Mouse (Mus musculus): Measurements from ENCODE around the gene Ttll1. TPM values are rescaled to one million over a fixed set of nuclear protein-coding genes. Genes with fewer than 3 reads are reported as not detected.

The Ttll1 gene
- polyA plus RNA-seq, 1 experiment from 2014 or later: 13.8 TPM

DNA sequence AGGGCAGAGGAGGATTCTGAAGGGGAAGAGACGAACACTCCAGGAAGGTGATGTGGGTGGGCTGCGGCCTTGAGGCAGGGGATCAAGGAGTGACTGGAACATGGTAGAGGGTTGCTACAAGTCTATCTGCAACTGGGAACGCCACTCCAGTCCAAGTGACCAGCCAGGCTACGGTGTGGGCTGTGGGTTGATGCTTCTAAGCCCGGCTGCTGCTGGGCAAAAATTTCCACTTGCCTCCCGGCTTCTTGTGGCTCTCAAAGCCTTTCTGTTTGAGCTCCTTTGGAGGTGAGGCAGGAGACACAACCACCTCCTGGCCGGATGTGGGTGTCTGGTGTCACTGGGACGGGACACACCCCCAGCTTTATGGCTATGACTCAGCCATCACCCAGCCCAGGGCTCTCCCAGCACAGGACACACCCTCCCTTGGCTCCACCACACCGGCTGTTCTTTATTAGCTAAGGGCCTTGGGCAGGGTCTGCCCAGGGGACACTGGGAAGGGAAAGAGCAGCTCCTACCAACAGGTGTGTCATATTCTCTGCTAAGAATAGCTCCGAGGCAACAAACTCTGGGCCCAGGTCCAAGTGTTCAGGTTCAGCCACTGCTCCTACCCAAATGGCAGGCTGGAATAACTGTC is 36.7 kb downstream of the Ttll1 start:
- 45% methylated on average over 10 of the region's 10 CpGs for WGBS
- H3K4me2 ChIP-seq (replicated peaks; ENCODE audit: low read depth, low read length): no peak overlapping the region

DNA sequence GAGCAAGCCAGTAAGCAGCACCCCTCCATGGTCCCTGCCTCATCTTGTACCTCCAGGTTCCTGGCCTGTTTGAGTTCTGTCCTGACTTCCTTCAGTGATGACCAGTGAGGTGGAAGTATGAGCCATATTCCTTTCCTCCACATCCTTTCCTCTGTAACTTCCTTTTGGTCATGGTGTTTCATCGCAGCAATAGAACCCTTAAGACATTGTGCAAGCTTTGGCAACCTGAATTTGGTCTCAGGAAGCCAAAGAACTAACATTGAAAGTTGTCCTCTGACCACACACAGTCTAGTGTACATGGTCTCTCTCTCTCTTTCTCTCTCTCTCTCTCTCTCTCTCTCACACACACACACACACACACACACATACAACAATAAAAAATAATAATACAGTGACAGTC is 37.4 kb downstream of the Ttll1 start:
- Histone ChIP-seq H3K4me2 (replicated peaks; ENCODE audit: low read depth, low read length) (no peak overlapping the region), H3K4me1 (ENCODE audit: insufficient read depth, low read depth, low read length) (no peaks in the 10 kb centered on the region), H3K9me3 (ENCODE audit: low read length) (no peaks in the 10 kb centered on the region), H3K36me3 (ENCODE audit: insufficient read depth, low read length) (no peaks in the 10 kb centered on the region), H3K9ac (replicated peaks; ENCODE audit: low read depth) (no peak overlapping the region), H3K27ac (ENCODE audit: low read length) (no peak overlapping the region), H3K4me3 (ENCODE audit: low read depth, low read length) (no peak overlapping the region), H3K27me3 (replicated peaks; ENCODE audit: insufficient read depth, low read length) (no peaks in the 10 kb centered on the region)
- ATAC-seq (no peak), DNase-seq (ENCODE audit: low spot score) (no peak)
- WGBS: 61% methylated on average over 1 of the region's 1 CpGs
- TF ChIP-seq CTCF (IDR thresholded peaks at IDR 0.05) (no peak), EP300 (IDR thresholded peaks at IDR 0.05) (no peak)

More for the DNA sequence above, 36.7 kb downstream of the Ttll1 start:
- peak; percentile 90 for ATAC-seq
- no peak overlapping the region for H3K4me3 ChIP-seq (ENCODE audit: low read depth, low read length)
- H3K27ac ChIP-seq (ENCODE audit: low read length): 0 out of 2 replicates have a peak overlapping the region, but pooled peaks have one; percentile 34
- H3K9ac ChIP-seq (replicated peaks; ENCODE audit: low read depth): no peak overlapping the region
- peak; percentile 42; the same call in 1 of the 2 replicates for TF ChIP-seq EP300 (IDR thresholded peaks at IDR 0.05)
- TF ChIP-seq CTCF (IDR thresholded peaks at IDR 0.05): no peak
- no peaks in the 10 kb centered on the region for H3K9me3 ChIP-seq (ENCODE audit: low read length)
- no peaks in the 10 kb centered on the region for H3K36me3 ChIP-seq (ENCODE audit: insufficient read depth, low read length)
- DNase-seq (ENCODE audit: low spot score): peak; percentile 90
- no peaks in the 10 kb centered on the region for H3K27me3 ChIP-seq (replicated peaks; ENCODE audit: insufficient read depth, low read length)
- no peaks in the 10 kb centered on the region for H3K4me1 ChIP-seq (ENCODE audit: insufficient read depth, low read depth, low read length)

DNA sequence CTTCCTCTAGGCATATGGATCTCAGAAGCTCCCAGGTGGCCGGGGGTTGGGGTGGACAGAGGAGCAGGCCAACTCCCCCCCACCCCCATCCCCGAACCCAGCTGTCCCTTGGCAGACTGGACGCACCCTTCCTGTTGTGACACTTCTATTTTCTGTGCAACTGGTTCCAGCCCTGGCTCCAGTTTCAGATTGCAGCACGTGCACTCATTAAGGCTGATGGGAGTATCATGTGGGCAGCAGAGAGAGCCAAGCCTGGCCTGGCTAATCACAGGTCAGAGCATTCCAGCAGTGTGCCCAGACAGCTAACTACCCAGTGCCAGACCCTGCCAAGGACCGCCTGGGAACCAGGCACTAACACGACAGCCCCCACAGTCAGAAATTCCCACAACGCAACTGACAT is 39.2 kb downstream of the Ttll1 start:
- H3K9ac ChIP-seq (replicated peaks; ENCODE audit: low read depth): no peak overlapping the region
- TF ChIP-seq EP300 (IDR thresholded peaks at IDR 0.05) (no peak), CTCF (IDR thresholded peaks at IDR 0.05) (no peak)
- no peaks in the 10 kb centered on the region for H3K36me3 ChIP-seq (ENCODE audit: insufficient read depth, low read length)
- no peak overlapping the region for H3K27ac ChIP-seq (ENCODE audit: low read length)
- no peaks in the 10 kb centered on the region for H3K9me3 ChIP-seq (ENCODE audit: low read length)
- no peaks in the 10 kb centered on the region for H3K27me3 ChIP-seq (replicated peaks; ENCODE audit: insufficient read depth, low read length)
- no peaks in the 10 kb centered on the region for H3K4me1 ChIP-seq (ENCODE audit: insufficient read depth, low read depth, low read length)
- WGBS: 61% methylated on average over 7 of the region's 7 CpGs
- no peak overlapping the region for H3K4me3 ChIP-seq (ENCODE audit: low read depth, low read length)
- no peak overlapping the region for H3K4me2 ChIP-seq (replicated peaks; ENCODE audit: low read depth, low read length)
- peak; percentile 65 for DNase-seq (ENCODE audit: low spot score)
- peak; percentile 29 for ATAC-seq

DNA sequence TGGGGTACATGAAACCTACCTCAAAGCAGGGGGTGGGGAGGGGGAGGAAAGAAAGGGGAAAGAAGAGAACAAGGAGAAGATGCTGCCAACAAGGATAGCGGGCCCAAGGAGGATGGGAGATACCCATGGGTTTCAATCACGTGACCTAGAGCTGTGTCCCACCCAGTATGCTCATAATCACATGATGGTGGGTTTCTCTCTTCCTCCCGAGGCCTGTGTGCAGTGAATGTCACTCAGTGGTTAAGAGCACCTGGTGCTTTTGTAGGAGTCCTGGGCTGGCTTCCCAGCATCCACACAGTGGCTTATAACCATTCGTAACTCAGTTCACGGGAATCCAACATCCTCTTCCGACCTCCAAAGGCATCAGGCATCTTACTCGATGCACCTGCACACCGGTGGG is 40.2 kb downstream of the Ttll1 start:
- H3K4me2 ChIP-seq (replicated peaks; ENCODE audit: low read depth, low read length): no peak overlapping the region
- TF ChIP-seq CTCF (IDR thresholded peaks at IDR 0.05): no peak
- TF ChIP-seq EP300 (IDR thresholded peaks at IDR 0.05): no peak
- no peaks in the 10 kb centered on the region for H3K27me3 ChIP-seq (replicated peaks; ENCODE audit: insufficient read depth, low read length)
- H3K27ac ChIP-seq (ENCODE audit: low read length): no peak overlapping the region
- H3K4me3 ChIP-seq (ENCODE audit: low read depth, low read length): no peak overlapping the region
- no peaks in the 10 kb centered on the region for H3K36me3 ChIP-seq (ENCODE audit: insufficient read depth, low read length)
- no peak overlapping the region for H3K9ac ChIP-seq (replicated peaks; ENCODE audit: low read depth)
- no peaks in the 10 kb centered on the region for H3K9me3 ChIP-seq (ENCODE audit: low read length)
- DNase-seq (ENCODE audit: low spot score): no peak
- no peak for ATAC-seq
- WGBS: 82% methylated on average over 8 of the region's 8 CpGs
- no peaks in the 10 kb centered on the region for H3K4me1 ChIP-seq (ENCODE audit: insufficient read depth, low read depth, low read length)

GRCm38 (mm10) chr15:83469279-83469821 is 41.3 kb downstream of the Ttll1 start:
- ATAC-seq (no peak), DNase-seq (ENCODE audit: low spot score) (no peak)
- H3K9me3 ChIP-seq (ENCODE audit: low read length): no peaks in the 10 kb centered on the region
- H3K36me3 ChIP-seq (ENCODE audit: insufficient read depth, low read length): no peaks in the 10 kb centered on the region
- WGBS: 62% methylated on average over 6 of the region's 6 CpGs
- no peak overlapping the region for H3K4me2 ChIP-seq (replicated peaks; ENCODE audit: low read depth, low read length)
- peak; percentile 14; the same call in 1 of the 2 replicates for TF ChIP-seq CTCF (IDR thresholded peaks at IDR 0.05)
- no peak for TF ChIP-seq EP300 (IDR thresholded peaks at IDR 0.05)
- H3K9ac ChIP-seq (replicated peaks; ENCODE audit: low read depth): no peak overlapping the region
- H3K4me3 ChIP-seq (ENCODE audit: low read depth, low read length): no peak overlapping the region
- H3K4me1 ChIP-seq (ENCODE audit: insufficient read depth, low read depth, low read length): no peaks in the 10 kb centered on the region
- no peak overlapping the region for H3K27ac ChIP-seq (ENCODE audit: low read length)
- H3K27me3 ChIP-seq (replicated peaks; ENCODE audit: insufficient read depth, low read length): no peaks in the 10 kb centered on the region

- 58% methylated on average over 9 of the region's 9 CpGs for WGBS
- peak; percentile 45 for DNase-seq (ENCODE audit: low spot score)
- TF ChIP-seq CTCF (IDR thresholded peaks at IDR 0.05) (no peak), EP300 (IDR thresholded peaks at IDR 0.05) (peak; percentile 55; the same call in 1 of the 2 replicates)
These were observed 43.3 kb downstream of the Ttll1 start for GRCm38 (mm10) chr15:83467232-83467966.

More at GRCm38 (mm10) chr15:83467232-83467966, 43.3 kb downstream of the Ttll1 start:
- no peak for ATAC-seq
- Histone ChIP-seq H3K4me2 (replicated peaks; ENCODE audit: low read depth, low read length) (no peak overlapping the region), H3K9me3 (ENCODE audit: low read length) (no peaks in the 10 kb centered on the region), H3K27ac (ENCODE audit: low read length) (no peak overlapping the region), H3K4me3 (ENCODE audit: low read depth, low read length) (no peak overlapping the region), H3K27me3 (replicated peaks; ENCODE audit: insufficient read depth, low read length) (no peaks in the 10 kb centered on the region), H3K9ac (replicated peaks; ENCODE audit: low read depth) (no peak overlapping the region), H3K36me3 (ENCODE audit: insufficient read depth, low read length) (no peaks in the 10 kb centered on the region), H3K4me1 (ENCODE audit: insufficient read depth, low read depth, low read length) (no peaks in the 10 kb centered on the region)
